Mouse (Mus musculus) kidney, embryonic 16.5 days (tissue): ENCODE measurements around the gene Arhgef26. TPM values are rescaled to one million over a fixed set of nuclear protein-coding genes. Genes with fewer than 3 reads are reported as not detected.

Source experiments
- ATAC-seq: fragments of 200-750 bp; cut with Nextera tagmentation; 2 replicates; pipeline ENCODE4 v1.8.0; 2017; ENCODE audit warnings: moderate TSS enrichment; ENCODE audit not compliant: low FRiP score, low TSS enrichment
- H3K27ac ChIP-seq: fragments of 300-500 bp; sonication (generic); 2 replicates; pipeline ENCODE4 v1.5.1; 2014; ENCODE audit warnings: low read length
- H3K27me3 ChIP-seq: fragments of 300-500 bp; sonication (generic); 2 replicates; pipeline ENCODE4 v1.6.1; 2014; ENCODE audit warnings: low read length, control low read depth, mixed read lengths; ENCODE audit not compliant: insufficient read depth
- H3K36me3 ChIP-seq: fragments of 300-500 bp; sonication (generic); 2 replicates; pipeline ENCODE4 v1.6.1; 2014; ENCODE audit warnings: low read length, control low read depth, mixed read lengths; ENCODE audit not compliant: insufficient read depth
- H3K4me1 ChIP-seq: fragments of 300-500 bp; sonication (generic); 2 replicates; pipeline ENCODE4 v1.6.1; 2014; ENCODE audit warnings: low read length, control low read depth, mixed read lengths; ENCODE audit not compliant: insufficient read depth
- H3K4me2 ChIP-seq: fragments of 300-500 bp; sonication (generic); replicated peaks from 2 replicates; pipeline ENCODE4 v1.6.1; 2014; ENCODE audit warnings: low read depth, low read length
- H3K4me3 ChIP-seq: fragments of 300-500 bp; sonication (generic); 2 replicates; pipeline ENCODE4 v1.5.1; 2014; ENCODE audit warnings: mild to moderate bottlenecking, low read length
- H3K9ac ChIP-seq: fragments of 300-500 bp; sonication (generic); replicated peaks from 2 replicates; pipeline ENCODE4 v1.6.1; 2014; ENCODE audit warnings: low read length
- H3K9me3 ChIP-seq: fragments of 300-500 bp; sonication (generic); 2 replicates; pipeline ENCODE4 v1.6.1; 2016; ENCODE audit warnings: low read length, control low read depth
- WGBS: fragments of 180-500 bp; shearing (Covaris S2); extraction: QIAGEN DNeasy Blood & Tissue Kit; methylation state at CpG from one replicate; pipeline ENCODE4 v1.1.7; 2014; 5-methylcytosine and 5-hydroxymethylcytosine counted together
- polyA plus RNA-seq: library from polyadenylated mRNA; unstranded; fragments of >200 nt; fragmentation: Nextera tagmentation; extraction: Ambion mirVana; gene quantifications from 2 replicates; pipeline ENCODE4 v1.2.1, GENCODE M21; 2015

The Arhgef26 gene
- polyA plus RNA-seq, 1 experiment from 2014 or later, result 10.8 TPM

GRCm38 (mm10) chr3:62458284-62459013 lies 120.3 kb downstream of the Arhgef26 start:
- H3K9ac ChIP-seq, result no peak overlapping the region
- H3K4me1 ChIP-seq, result no peaks in the 10 kb centered on the region
- H3K4me3 ChIP-seq, result no peak overlapping the region
- 36% methylated on average over 6 of the region's 6 CpGs for WGBS
- peak; percentile 80; the same call in 1 of the 2 replicates for ATAC-seq
- H3K27ac ChIP-seq, result no peak overlapping the region
- no peaks in the 10 kb centered on the region for H3K27me3 ChIP-seq
- peaks cover 22% of the 10 kb centered on the region for H3K36me3 ChIP-seq
- no peak overlapping the region for H3K4me2 ChIP-seq
- no peaks in the 10 kb centered on the region for H3K9me3 ChIP-seq

- Histone ChIP-seq H3K4me2 (no peak overlapping the region), H3K9ac (no peak overlapping the region), H3K4me3 (no peak overlapping the region), H3K4me1 (no peaks in the 10 kb centered on the region), H3K27ac (no peak overlapping the region), H3K9me3 (no peaks in the 10 kb centered on the region), H3K27me3 (no peaks in the 10 kb centered on the region), H3K36me3 (peaks cover 28% of the 10 kb centered on the region)
- ATAC-seq, result no peak
- 81% methylated on average over 6 of the region's 6 CpGs for WGBS
Observed at GRCm38 (mm10) chr3:62459483-62459882, 121.3 kb downstream of the Arhgef26 start.

GRCm38 (mm10) chr3:62464276-62464675 lies 126.1 kb downstream of the Arhgef26 start:
- ATAC-seq, result no peak
- Histone ChIP-seq H3K9ac (no peak overlapping the region), H3K27me3 (no peaks in the 10 kb centered on the region), H3K27ac (no peak overlapping the region), H3K4me2 (no peak overlapping the region), H3K36me3 (peaks cover 53% of the 10 kb centered on the region), H3K4me1 (no peaks in the 10 kb centered on the region), H3K4me3 (no peak overlapping the region), H3K9me3 (no peaks in the 10 kb centered on the region)
- 78% methylated on average over 3 of the region's 3 CpGs for WGBS

GRCm38 (mm10) chr3:62470179-62470578 lies 132.0 kb downstream of the Arhgef26 start:
- WGBS, result 94% methylated on average over 1 of the region's 1 CpGs
- Histone ChIP-seq H3K27ac (no peak overlapping the region), H3K36me3 (peaks cover 59% of the 10 kb centered on the region), H3K4me1 (no peaks in the 10 kb centered on the region), H3K4me2 (no peak overlapping the region), H3K9me3 (no peaks in the 10 kb centered on the region), H3K4me3 (no peak overlapping the region), H3K9ac (no peak overlapping the region), H3K27me3 (no peaks in the 10 kb centered on the region)
- no peak for ATAC-seq

- H3K9ac ChIP-seq, result no peak overlapping the region
- no peaks in the 10 kb centered on the region for H3K4me1 ChIP-seq
- H3K4me3 ChIP-seq, result no peak overlapping the region
- H3K36me3 ChIP-seq, result peaks cover 21% of the 10 kb centered on the region
- H3K9me3 ChIP-seq, result no peaks in the 10 kb centered on the region
- 92% methylated on average over 2 of the region's 2 CpGs for WGBS
- no peak for ATAC-seq
- H3K27ac ChIP-seq, result no peak overlapping the region
- H3K4me2 ChIP-seq, result no peak overlapping the region
- no peaks in the 10 kb centered on the region for H3K27me3 ChIP-seq
Observed at GRCm38 (mm10) chr3:62484340-62484739, 146.2 kb downstream of the Arhgef26 start.

- H3K4me3 ChIP-seq, result no peak overlapping the region
- 89% methylated on average over 6 of the region's 6 CpGs for WGBS
- H3K4me1 ChIP-seq, result no peaks in the 10 kb centered on the region
- no peak for ATAC-seq
- no peaks in the 10 kb centered on the region for H3K27me3 ChIP-seq
- H3K4me2 ChIP-seq, result no peak overlapping the region
- H3K9ac ChIP-seq, result no peak overlapping the region
- no peak overlapping the region for H3K27ac ChIP-seq
- H3K36me3 ChIP-seq, result peaks cover 38% of the 10 kb centered on the region
- no peaks in the 10 kb centered on the region for H3K9me3 ChIP-seq
Observed at GRCm38 (mm10) chr3:62492568-62492967, 154.4 kb downstream of the Arhgef26 start.

- H3K4me2 ChIP-seq, result no peak overlapping the region
- H3K9ac ChIP-seq, result no peak overlapping the region
- no peak overlapping the region for H3K27ac ChIP-seq
- no peak for ATAC-seq
- H3K9me3 ChIP-seq, result no peaks in the 10 kb centered on the region
- 95% methylated on average over 4 of the region's 4 CpGs for WGBS
- H3K36me3 ChIP-seq, result peaks cover 28% of the 10 kb centered on the region
- no peaks in the 10 kb centered on the region for H3K27me3 ChIP-seq
- H3K4me3 ChIP-seq, result no peak overlapping the region
- H3K4me1 ChIP-seq, result no peaks in the 10 kb centered on the region
Observed at GRCm38 (mm10) chr3:62499327-62499726, 161.2 kb downstream of the Arhgef26 start.

- Histone ChIP-seq H3K36me3 (peaks cover 9% of the 10 kb centered on the region; the same call in 1 of the 2 replicates), H3K4me2 (peak overlapping the region; percentile 71), H3K9me3 (no peaks in the 10 kb centered on the region), H3K4me1 (peaks cover 13% of the 10 kb centered on the region), H3K9ac (peak overlapping the region; percentile 53), H3K27me3 (no peaks in the 10 kb centered on the region), H3K27ac (no peak overlapping the region), H3K4me3 (peak overlapping the region; percentile 97)
- WGBS, result 62% methylated on average over 5 of the region's 5 CpGs
- ATAC-seq, result no peak
Observed at GRCm38 (mm10) chr3:62505166-62505900, 167.2 kb downstream of the Arhgef26 start.

GRCm38 (mm10) chr3:62506488-62507205 lies 168.5 kb downstream of the Arhgef26 start, which contains the start of gene Dhx36:
Dhx36 (minus strand) TSS chr3:62507004.
- H3K4me1 ChIP-seq, result peaks cover 13% of the 10 kb centered on the region
- peak within 1 kb of the TSS; percentile 97 for H3K4me3 ChIP-seq
- under 1% methylated on average over 63 of the region's 66 CpGs for WGBS
- no peaks in the 10 kb centered on the region for H3K27me3 ChIP-seq
- peak within 1 kb of the TSS; percentile 95 for H3K27ac ChIP-seq
- H3K4me2 ChIP-seq, result peak within 1 kb of the TSS; percentile 71
- ATAC-seq, result peak; percentile 99
- no peaks in the 10 kb centered on the region for H3K9me3 ChIP-seq
- H3K36me3 ChIP-seq, result no peaks in the 10 kb centered on the region
- peak within 1 kb of the TSS; percentile 98 for H3K9ac ChIP-seq
